Mouse (Mus musculus) kidney, adult 9 months (tissue): ENCODE results near the gene Rdh16f1.
A peak's percentile ranks its signal among the peaks of the same experiment; 100 is the strongest.

Experiments
- DNase-seq: peaks from one replicate; pipeline ENCODE4 v3.0.0; 2022

Gene Rdh16f1

DNA sequence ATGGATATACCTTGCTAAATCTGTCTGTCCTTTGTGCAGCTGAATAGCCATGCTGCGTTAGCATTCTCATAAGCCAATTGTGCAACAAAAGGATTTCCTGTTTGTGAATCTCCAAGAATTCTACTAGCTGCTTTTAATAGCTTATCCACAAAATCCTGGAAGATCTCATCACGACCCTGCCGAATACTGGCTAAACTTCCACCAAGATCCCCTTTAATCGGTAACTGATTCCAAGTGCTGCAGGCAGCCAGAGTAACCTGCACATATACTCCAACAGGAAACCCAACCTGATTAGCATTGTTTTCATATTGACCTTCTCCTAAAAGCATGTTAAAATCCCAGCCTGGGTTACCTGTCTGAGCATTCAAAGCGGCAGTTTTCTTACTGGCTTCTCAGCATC lies 75.7 kb downstream of the Rdh16f1 start:
- DNase-seq, result peak; percentile 91

DNA sequence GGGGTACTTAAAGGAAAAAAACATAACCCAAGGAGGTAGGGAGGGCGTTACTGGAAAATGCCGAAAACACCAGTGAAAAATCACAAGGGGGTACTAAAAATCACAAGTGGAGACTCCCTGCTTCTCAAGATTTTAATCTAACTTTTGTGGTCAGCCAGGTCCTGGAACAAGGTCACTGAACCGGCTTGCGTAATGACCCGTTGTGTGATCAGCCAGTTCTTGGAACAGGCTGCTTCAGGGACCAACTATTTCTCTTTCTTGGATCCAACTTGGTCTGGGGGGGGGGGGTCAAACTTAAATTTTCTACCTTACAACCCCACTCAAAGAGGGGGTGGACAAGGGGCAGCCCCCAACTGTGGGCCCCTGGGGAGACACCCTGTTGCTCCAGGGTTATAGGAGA lies 78.2 kb downstream of the Rdh16f1 start:
- peak; percentile 77 for DNase-seq

DNA sequence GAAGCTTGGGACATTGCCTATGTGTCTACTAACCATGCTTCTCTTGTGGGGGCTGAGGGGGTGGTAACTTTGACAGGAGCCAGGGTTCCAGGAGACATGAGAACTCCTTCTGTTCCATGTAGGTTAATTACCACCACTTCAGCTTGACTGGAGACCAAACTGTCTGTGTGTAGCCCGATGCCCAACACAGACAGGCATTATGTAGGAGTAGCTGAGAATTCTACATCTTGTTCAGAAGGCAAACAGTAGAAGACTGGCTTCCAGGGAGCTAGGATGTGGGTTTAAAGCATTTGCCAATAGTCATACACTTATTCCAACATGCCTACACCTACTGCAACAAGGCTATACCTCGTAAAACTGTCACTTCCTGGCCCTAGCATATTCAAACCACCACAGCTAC lies 79.0 kb downstream of the Rdh16f1 start:
- DNase-seq, result no peak

DNA sequence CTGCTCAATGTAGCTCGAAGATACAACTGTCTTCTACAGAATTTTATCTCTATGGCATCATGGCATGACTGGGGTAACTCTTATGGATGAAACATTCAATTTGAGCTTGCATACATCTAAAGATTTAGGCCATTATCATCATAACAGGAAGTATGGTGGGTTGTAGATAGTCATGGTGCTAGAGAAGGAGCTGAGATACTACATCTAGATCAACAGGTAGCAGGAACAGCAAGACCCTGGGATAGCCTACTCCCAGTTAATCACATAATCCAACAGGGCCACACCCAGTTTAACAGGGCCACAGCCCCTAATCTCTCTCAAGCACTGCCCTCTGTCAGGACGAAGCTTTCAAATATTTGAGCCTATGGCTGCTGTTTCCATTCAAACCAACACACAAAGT lies 81.2 kb downstream of the Rdh16f1 start:
- DNase-seq, result no peak
